Mouse (Mus musculus): ENCODE measurements around the gene Prcc.

GRCm38 (mm10) chr3:87832109-87832859, 53.1 kb downstream of the Prcc start:
- no peak for TF ChIP-seq POLR2A (IDR thresholded peaks at IDR 0.05; ENCODE audit: borderline replicate concordance, control insufficient read depth, low read depth, low read length)
- no peak for TF ChIP-seq CTCF (IDR thresholded peaks at IDR 0.05; ENCODE audit: control insufficient read depth, insufficient read depth, low read length)

Measured in bone marrow, adult 2 months (tissue).